In the genomic region with DNA sequence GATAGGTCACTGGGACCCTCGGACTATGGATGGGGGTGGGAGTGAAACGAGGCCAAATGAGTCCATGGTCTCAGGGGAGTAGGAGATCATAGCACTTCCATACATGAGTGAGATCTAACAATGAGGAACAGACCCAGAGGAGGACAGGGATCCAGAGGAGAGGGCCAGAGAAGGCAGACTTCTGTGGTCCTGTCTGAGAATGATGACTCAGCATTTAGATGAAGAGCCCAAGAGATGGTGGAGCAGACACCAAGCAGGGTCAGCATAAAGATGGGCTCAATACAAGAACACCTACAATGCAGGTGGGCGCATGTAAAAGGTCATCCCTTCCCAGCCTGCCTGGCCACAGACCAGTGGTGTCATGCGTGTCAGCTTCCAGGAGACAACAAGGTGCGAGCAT, we compare ENCODE assay signal across 36 mouse cellular contexts. TPM values are rescaled to one million over a fixed set of nuclear protein-coding genes. Genes with fewer than 3 reads are reported as not detected.
"Had no signal": no experiment of that assay in that cellular context is flagged by ENCODE, and none has a peak within 500 bp of the region (broad histone marks: within the 10 kb centered on the region; RNA-seq: fewer than 3 reads in every experiment).

No protein-coding gene starts in this region.

- H3K4me3 ChIP-seq: heart, embryonic 12.5 days; heart, embryonic 13.5 days; heart, embryonic 15.5 days; hindbrain, embryonic 10.5 days; hindbrain, embryonic 12.5 days; hindbrain, embryonic 13.5 days; hindbrain, embryonic 15.5 days; intestine, embryonic 15.5 days; kidney, embryonic 15.5 days; layer of hippocampus, adult 2 months; left cerebral cortex, adult 2 months had no signal

- H3K27ac ChIP-seq: heart, embryonic 13.5 days; heart, embryonic 15.5 days; hindbrain, embryonic 10.5 days; hindbrain, embryonic 12.5 days; hindbrain, embryonic 13.5 days; hindbrain, embryonic 14.5 days; hindbrain, embryonic 15.5 days; hindbrain, postnatal 0 days; intestine, embryonic 15.5 days; kidney, embryonic 15.5 days; kidney, postnatal 0 days; layer of hippocampus, adult 2 months; left cerebral cortex, adult 2 months had no signal

- H3K4me2 ChIP-seq: heart, embryonic 11.5 days; heart, embryonic 12.5 days; heart, embryonic 13.5 days; heart, embryonic 15.5 days; hindbrain, embryonic 12.5 days; hindbrain, embryonic 13.5 days; hindbrain, embryonic 14.5 days; hindbrain, embryonic 15.5 days; intestine, embryonic 15.5 days; kidney, embryonic 15.5 days had no signal

- H3K27me3 ChIP-seq: heart, embryonic 12.5 days; heart, embryonic 13.5 days; heart, embryonic 15.5 days; hindbrain, embryonic 12.5 days; hindbrain, embryonic 13.5 days; hindbrain, embryonic 15.5 days; intestine, embryonic 15.5 days; kidney, embryonic 15.5 days had no signal

- H3K4me1 ChIP-seq: intestine, embryonic 15.5 days had no signal

- DNase-seq: heart, postnatal 10 days; heart, postnatal 14 days; heart, postnatal 36 days; heart, postnatal 4 days; kidney, adult 11 months; kidney, adult 18-20 months; kidney, adult 2 months; kidney, adult 8-10 months; kidney, adult 9 months; kidney, postnatal 10 days; kidney, postnatal 14 days; kidney, postnatal 25 days; kidney, postnatal 36 days; kidney, postnatal 4 days; layer of hippocampus, adult 9-11 months; layer of hippocampus, postnatal 36 days had no signal

- H3K36me3 ChIP-seq: heart, embryonic 12.5 days; heart, embryonic 13.5 days; heart, embryonic 15.5 days; hindbrain, embryonic 10.5 days; hindbrain, embryonic 12.5 days; hindbrain, embryonic 13.5 days; hindbrain, embryonic 15.5 days; intestine, embryonic 15.5 days; kidney, embryonic 15.5 days had no signal

- H3K9ac ChIP-seq: heart, embryonic 12.5 days; heart, embryonic 13.5 days; heart, embryonic 15.5 days; hindbrain, embryonic 12.5 days; hindbrain, embryonic 13.5 days; hindbrain, embryonic 14.5 days; hindbrain, embryonic 15.5 days; intestine, embryonic 15.5 days; kidney, embryonic 15.5 days had no signal

- ATAC-seq: hindbrain, embryonic 16.5 days; hindbrain, postnatal 0 days; inflammation-experienced regulatory T-cells, adult 6 months; intestine, embryonic 15.5 days; intestine, embryonic 16.5 days; intestine, postnatal 0 days had no signal

- H3K9me3 ChIP-seq: heart, embryonic 12.5 days; heart, embryonic 13.5 days; heart, embryonic 15.5 days; hindbrain, embryonic 10.5 days; hindbrain, embryonic 12.5 days; hindbrain, embryonic 13.5 days; hindbrain, embryonic 15.5 days; intestine, embryonic 15.5 days; kidney, embryonic 15.5 days had no signal

RNA-seq across cellular contexts. Expression of gene Tcte2, which starts 41.4 kb away (rescaled TPM):
- total RNA-seq: hematopoietic stem cell, adult 5-6 weeks had no signal
- polyA plus RNA-seq: inflammation-experienced regulatory T-cells, adult 6 months had no signal
